Mouse (Mus musculus) kidney, adult 9 months (tissue): ENCODE measurements around the gene Srp54a.
"Not testable (repeated sequence)": the region's sequence is repeated elsewhere in the genome, so short reads cannot be mapped to it uniquely, and the experiment has no call there.

ENCODE experiments used
- DNase-seq: peaks from one replicate; pipeline ENCODE4 v3.0.0; 2022

The Srp54a gene

DNA sequence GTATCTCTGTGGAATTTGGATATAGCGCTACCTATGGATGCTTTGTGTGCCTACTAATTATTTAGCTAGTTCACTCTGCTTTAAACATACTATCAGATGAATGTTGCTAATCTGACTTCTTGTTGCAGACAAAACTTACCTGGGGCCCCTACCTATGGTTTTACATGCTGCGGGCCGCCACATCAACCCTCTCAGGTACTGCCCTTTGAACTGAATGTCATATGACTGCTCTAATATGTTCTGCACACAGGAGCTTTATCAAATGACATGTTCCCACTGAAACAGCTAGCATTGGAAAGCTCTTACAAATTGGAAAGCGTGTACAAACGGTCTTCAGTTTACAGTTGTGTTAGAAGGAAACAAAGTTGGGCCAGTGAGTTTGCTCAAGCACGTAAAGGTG lies 55.5 kb downstream of the Srp54a start:
- not testable (repeated sequence) for DNase-seq

DNA sequence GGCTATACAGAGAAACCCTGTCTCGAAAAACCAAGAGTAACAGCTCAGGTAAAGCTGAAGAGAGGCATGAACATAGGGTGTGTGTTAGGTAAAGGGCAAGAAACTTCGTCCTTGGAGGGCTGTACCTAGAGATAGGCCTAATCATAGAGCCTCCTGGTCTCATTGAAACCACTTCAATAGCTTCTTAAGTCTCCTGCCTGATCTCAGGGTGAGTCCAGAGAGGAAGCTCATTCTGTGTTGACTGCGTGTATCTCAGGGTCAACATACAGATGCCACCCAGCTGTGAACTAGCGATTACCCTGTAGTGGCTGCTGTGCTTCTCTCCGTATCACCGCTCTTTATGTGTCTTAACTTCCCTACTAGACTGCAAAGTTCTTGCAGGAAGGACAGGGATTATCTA lies 57.8 kb downstream of the Srp54a start:
- DNase-seq, result not testable (repeated sequence)

DNA sequence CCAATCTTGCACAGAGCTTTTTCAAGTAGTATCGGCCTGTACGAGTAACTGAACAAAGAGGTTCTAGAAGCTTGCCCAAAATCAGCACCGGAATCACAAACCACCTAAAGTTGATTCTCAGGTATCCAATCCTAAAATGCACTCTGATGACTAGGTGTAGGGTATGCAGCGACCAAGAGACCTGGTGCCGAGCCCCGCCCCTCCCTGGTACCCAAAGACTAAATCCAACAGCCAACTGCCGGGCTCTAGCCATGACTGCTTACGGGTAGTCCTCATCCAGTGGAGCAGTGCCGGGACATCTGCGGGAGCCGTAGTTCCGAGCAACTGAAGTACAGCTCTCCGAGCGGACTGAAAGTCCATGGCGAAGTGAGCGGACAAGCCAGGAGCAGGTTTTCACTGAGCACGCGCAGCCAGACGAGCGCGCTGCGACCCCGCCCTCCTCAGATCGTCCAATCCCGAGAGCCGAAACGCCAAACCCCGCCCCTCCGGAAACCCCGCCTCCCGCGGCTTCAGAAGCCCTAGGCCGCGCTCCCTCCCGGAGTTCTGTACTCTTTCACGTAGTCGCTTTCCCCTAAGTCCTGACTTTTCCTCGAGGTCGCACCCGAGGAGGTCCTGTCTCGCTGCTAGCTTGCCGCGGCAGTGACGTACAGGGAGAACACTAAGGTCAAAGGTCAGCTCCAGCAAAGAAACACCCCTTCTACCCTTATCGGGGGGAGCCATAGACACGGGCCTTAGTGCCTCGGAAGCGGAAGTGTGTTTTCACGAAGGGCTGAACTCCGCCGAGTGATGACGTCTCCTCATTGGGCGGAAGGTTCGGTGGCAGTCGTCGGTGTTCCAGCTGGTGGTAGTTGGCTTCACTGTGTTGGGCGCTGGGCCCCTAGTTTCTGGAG lies 74.7 kb downstream of the Srp54a start, which contains the start of gene Srp54b:
TSS of gene Srp54b (plus strand) at position 546 of the 890 bp plus-strand sequence.
- DNase-seq, result not testable (repeated sequence)

DNA sequence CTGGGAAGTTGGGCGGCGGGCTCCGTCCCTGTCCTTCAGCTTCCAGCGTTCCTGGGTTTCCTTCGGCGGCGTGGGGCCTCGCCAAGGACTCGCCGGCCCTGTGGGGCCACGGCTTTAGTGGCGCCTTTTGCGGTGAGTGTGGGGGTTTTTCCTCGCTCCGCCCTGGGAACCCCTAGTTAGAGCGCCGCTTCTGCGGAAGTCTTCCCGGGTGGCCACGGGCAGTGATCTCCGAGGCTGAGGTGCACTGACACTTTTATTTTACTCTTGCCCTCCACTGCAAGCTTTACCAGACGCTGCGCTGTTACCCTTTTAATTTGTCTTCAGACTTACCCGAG lies 75.4 kb downstream of the Srp54a start:
- not testable (repeated sequence) for DNase-seq
